Mouse (Mus musculus) kidney, adult 18-20 months (tissue): ENCODE data around the gene Ern2.

Experiments used
- DNase-seq: peaks from one replicate; pipeline ENCODE4 v3.0.0; 2021

The Ern2 gene

DNA sequence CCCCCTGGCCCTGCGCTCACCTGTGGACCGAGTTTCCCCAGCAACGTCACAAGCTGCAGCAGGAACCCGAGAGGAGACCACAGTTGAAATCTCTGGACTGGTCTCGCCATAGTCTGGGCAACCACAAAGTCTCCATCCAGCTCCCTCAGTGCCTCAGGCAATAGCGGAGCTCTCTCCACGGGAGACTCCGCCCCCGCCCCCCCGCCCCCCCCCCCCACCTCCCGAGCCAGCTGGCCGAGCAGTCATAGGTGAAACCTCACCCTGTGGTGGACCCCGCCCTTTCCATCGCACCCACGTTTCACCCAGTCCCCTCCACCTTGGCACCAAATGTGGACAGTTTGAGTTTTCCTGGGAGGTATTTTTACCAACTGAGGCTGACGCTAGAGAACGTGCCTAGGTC is at the start of gene Ern2:
Gene Ern2, minus strand, starts transcription at position 165 of the 400 bp plus-strand sequence.
- no peak for DNase-seq

GRCm38 (mm10) chr7:122230866-122231265 is 44.9 kb upstream of the Ern2 start:
- no peak for DNase-seq

DNA sequence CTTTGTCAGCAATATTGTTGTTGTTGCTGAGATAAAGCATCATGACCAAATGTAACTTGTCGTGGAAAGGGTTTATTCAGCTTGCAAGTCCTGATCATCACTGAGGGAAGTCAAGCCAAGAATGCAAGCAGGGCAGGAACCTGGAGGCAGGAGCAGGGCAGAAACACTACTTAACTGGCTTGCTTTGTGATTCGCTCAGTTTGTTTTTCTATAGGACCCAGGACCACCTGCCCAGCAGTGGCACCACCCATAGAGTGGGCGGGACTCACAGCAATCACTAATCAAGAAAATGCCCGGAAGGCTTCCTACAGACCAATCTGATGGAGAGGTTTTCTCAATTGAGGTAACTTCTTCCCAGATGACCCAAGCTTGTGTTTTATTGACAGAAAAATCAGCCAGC is 43.9 kb upstream of the Ern2 start:
- DNase-seq = no peak

- DNase-seq = no peak
Observed at GRCm38 (mm10) chr7:122229306-122229705, 43.3 kb upstream of the Ern2 start.

GRCm38 (mm10) chr7:122226744-122227143 is 40.7 kb upstream of the Ern2 start:
- DNase-seq = no peak

DNA sequence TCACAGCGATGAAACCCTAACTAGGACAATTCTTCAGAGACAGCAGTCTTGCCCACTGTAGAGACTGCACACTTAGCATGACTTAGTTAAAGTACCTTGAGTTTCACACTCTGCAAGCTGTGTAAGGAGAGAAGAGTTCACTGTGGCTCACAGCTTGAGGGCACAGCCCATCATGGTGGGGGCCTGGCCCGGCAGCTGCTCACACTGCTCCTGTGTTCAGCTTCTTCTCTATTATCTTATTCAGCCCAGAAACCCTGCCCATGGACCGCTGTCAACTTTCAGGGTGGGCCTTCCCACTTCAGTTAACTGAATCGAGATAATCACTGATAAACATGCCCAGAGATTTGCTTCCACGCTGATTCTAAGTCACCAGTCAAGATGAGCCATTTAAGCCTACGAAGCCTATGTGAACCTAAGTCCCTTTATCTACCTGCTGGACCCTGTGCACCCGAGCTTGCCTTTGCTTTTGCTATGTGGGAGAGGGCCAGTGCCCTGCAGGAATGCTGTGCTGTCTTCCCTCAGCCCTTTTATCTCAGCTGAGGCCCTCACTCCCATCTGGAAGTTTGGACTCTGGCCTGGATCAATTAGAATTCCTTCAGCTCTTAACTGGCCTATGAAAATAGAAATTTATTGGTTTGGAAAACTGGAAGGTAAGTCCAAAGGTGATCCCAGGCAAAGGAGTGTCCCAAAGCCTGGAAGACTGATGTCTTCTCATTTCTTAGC is 40.2 kb upstream of the Ern2 start:
- no peak for DNase-seq

DNA sequence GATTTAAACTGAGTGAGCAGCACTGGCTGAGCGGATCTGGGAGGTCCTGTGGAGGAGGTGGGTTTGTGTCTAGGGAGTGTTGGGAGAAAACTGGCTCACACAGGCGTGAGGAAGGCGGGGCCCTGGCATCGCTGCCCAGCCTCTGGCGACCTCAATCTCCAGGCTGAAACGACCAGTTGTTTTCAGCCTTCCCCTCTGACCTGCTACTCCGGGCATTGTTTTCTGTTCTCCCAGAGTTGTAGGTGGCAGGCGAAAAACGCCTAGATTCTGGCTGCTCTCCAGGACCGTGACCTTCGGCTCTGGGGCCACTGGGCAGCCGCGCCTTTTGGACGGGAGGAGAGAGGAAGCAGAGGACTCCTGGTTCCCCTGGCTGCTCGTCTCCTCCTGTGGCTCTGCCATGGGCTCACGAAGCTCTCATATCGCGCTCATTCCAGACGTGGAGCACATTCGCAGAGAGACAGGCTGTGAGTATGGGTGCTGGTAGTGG is 33.4 kb upstream of the Ern2 start, which contains the start of gene Chp2:
Gene Chp2, plus strand, starts transcription at position 182 of the 487 bp plus-strand sequence.
- peak; percentile 34 for DNase-seq

DNA sequence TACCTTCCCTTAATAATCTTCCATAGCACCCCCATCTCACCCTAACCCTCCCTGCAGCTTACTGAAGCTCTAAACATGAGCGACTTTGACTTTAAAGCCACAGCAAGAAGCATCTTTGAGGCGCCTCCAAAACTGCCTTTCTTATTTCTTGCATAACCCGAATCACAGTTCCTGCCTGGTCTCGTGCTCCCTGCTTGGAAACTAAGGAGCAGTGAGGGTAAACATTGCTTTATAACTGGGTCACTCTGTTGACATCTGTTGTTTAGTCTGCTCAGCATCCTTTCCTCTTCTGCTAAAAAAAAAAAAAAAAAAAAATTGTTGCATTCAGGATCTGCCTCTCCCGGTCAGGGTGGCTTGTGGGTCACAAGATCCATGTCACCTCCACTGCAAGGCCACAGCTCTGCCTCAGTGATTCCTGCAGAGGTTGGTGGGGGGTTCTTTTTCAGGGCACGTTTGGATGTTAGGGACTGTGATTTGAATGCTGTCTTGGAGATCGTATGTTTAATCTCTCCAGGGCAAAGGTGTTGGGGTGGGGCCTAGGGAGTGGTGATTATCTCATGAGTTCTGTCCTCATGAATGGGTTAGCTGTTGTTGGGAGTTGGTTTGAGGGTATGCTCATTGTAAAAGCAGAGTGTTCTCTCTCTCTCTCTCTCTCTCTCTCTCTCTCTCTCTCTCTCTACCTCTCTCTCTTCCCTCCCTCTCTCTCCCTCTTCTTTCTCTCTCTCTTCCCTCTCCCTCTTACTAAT is 22.4 kb upstream of the Ern2 start:
- no peak for DNase-seq

GRCm38 (mm10) chr7:122206121-122206520 is 20.1 kb upstream of the Ern2 start:
- no peak for DNase-seq

DNA sequence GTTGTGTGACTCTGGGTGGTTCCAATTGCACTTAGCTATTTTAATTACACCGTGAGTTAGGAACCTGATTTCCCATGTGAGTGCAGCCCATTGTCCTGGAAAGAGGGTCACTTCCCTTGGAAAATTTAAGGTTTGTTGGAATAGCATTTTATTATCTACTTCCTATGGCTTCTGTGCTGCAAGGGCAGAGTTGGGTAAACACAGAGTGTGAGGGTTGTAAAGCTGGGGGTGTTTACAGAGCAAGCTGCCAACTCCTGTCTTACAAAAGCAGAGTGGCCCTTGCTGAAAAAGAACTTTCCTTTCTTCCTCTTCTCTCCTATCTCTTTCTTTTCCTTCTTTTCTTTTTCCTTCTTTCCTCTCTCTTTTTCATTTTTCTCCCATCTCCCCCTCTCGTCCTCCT is 17.9 kb upstream of the Ern2 start:
- DNase-seq = no peak

DNA sequence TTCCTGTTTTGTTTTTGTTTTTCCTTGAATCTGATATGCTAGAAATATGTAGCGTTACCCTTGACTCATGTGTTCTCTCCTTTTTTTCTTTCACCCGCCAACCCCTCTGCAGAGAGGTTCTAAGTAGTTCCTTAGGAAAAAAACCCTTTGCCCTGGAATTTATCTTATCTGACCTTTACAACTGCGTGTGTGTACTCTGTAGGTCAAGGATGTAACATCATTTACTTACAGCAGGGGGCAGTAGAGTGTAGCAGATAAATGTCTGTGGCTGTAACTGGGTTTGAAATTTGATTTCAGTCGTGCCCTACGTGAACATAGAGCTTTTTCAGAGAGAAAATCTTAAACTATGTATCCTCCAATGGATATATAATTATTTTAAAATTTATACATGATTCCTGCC is 13.3 kb upstream of the Ern2 start:
- no peak for DNase-seq

GRCm38 (mm10) chr7:122197306-122197705 is 11.3 kb upstream of the Ern2 start:
- peak; percentile 60 for DNase-seq

DNA sequence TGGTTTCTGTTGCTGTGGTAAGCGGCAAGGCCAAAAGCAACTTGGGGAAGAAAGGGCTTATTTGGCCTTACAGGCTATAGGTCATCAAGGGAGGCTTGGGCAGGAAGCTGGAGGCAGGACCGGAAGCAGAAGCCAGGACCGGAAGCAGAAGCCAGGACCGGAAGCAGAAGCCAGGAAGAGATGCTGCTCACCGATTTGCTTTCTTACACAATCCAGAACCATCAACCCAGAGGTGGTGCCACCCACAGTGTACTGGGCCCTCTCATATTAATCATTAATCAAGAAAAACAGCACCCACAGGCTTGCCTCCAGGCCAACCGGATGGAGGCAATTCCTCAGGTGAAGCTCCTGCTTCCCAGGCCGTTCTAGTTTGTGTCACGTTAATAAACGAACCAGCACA is 10.8 kb upstream of the Ern2 start:
- DNase-seq = peak; percentile 31

- no peak for DNase-seq
Observed at GRCm38 (mm10) chr7:122193919-122194318, 7.9 kb upstream of the Ern2 start.

DNA sequence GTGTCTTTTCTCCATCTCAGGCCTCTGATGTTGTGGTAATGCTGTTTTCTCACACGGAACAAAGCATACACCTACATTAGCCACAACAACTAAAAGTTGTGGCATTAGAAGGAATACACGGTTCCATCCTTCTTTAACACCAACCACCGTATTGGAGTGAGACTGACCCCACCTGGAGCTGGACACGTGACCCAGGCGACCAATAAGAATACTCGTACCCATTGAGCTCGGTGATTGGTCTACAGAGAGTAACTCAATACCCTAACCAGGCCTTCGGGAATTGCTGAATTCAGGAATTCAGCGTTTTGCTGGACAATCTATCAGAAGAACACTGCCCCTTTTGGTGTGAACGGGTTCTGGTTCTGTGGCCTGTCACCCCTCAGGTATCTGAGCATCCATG is 5.1 kb upstream of the Ern2 start:
- no peak for DNase-seq

DNA sequence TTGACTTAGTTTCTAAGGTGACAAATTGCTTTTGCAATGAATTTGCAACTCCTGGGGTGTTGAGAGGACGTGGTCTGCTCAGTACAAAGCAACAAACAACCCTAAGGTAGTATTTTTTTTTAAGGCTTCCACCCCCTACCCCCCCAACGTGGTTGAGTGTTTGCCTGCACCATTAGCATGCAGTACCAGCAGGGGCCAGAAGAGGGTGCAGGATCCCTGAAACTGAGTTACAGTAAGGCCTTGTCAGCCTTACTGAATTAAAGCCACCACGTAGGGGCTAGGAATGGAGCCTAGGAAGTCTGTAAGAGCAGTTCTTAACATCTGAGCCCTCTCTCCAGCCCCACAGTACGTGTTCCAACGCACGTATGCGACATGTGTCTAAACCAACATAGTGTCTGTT is 3.5 kb upstream of the Ern2 start:
- peak; percentile 49 for DNase-seq

DNA sequence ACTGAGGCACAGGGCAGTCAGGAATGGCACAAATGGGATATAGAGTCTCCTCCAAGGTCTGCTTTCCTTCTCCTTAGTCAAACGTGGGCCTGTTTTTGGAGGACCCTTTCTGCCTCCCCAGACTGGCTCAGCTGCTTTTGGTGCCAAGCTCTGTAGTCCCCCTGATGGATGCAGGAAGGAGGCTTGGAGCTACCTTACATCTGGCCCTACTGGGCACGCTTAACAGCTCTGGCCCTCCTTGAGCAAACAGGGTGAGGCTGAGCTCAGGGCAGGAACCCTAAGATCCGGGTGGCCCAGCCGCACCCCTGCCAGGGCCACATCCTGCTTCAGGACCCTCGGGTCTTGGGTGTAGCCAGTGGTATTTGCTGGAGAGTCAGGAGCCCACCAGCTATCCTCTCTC is 1.4 kb downstream of the Ern2 start:
- no peak for DNase-seq

DNA sequence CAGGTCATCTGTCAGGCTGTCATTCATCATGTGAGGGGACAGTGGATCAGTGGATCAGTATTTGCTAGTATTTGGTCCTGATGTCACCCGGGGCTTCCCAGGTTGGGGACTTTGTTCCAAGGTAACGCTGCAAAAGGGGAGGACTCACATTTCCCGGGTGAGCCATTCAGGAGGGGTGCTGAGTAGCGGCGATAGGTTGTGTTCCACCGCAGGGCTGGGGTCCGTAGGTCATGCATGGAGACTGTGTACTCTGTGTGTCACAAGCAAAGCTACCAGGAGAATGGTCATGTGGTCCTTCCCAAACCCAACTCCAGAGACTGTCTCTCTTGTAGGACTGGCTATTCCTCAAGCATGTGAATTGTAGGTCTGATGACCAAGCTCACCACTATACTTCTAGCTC is 5.3 kb downstream of the Ern2 start:
- DNase-seq = no peak

DNA sequence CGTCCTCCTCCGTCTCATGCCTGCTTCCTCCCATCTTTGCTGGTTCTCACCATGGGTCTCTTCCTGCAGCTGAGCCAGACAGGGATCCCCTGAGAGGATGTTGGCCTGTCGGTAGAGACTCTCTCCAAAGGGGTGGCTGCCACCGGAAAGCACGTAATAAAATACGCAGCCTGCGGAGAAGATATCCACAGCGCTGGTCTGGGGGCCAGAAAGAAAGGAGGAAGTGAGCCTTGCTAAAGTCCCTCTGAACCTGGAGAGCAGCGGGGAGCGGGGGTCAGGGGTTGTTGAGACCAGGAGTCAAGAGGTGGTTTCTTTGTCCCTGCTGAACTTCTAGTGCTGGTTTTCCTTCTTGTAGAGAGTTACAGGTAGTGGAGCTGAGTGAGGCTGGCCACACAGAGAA is 14.4 kb downstream of the Ern2 start:
- no peak for DNase-seq

GRCm38 (mm10) chr7:122170705-122171104 is 15.3 kb downstream of the Ern2 start:
- no peak for DNase-seq

DNA sequence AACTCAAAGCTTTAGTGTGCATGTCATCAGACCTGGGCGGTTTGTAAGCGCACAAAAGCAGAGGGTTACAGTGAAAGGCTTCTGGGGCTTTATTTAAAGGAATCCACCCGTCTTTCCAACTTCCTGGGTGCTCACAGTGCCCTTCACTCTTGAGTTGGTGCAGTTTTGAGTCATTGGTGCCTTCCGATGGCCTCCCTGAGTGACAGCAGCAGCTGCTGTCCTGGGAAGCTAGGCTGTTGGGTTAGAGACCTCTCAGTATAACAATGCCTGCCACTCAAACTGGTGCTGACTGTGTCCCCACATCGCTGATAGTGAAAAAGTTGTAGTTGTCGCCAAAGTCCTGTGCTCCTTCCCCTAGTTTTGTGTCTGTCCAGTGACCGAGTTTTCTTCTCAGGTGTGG is 18.8 kb downstream of the Ern2 start:
- no peak for DNase-seq

- DNase-seq = no peak
Observed at GRCm38 (mm10) chr7:122163766-122164165, 22.2 kb downstream of the Ern2 start.

GRCm38 (mm10) chr7:122160037-122160436 is 26.0 kb downstream of the Ern2 start:
- DNase-seq = no peak
